In the genomic region with DNA sequence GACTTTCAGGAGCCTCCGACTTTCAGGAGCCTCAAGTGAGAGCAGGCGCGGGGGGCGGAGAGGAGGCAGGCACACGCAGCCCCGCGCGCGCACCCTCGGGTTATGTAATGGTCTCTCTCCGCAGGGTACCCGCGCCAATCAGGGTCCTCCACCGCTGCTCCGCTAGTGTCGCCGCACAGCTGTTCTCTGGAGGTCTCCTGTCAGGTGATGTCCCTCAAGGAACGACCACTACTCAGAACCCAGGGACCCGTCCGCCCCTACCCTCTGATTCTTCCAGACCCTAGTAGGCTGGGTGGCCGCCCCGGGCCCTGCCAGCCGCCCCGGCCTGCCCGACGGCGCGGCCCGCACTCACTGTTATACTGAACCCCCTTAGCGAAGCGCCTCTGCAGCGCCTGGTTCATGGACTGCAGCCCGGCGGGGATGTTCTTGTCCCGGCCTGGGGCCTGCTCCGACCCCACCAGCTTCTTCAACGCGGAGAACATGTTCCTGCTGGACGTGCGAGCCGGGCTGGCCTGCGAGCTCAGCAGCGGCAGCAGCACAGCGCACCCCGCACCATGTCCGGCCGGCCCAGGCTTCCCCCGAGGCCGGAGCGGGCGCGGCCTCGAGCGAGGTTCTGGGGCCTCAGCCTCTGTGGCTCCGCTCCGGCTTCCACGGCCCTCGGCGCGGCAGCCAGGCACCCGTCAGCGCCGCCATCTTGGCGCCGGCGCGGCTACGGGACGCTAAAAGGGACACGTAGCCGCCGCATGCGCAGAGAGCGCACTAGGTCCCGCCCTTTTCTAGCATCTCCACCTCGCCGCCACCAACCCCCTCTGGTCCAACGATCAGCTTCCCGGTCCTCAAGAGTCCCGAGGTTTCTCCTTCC, we compare ENCODE assay signal across 8 mouse cellular contexts. TPM values are rescaled to one million over a fixed set of nuclear protein-coding genes. Genes with fewer than 3 reads are reported as not detected.
A peak's percentile ranks its signal among the peaks of the same experiment; 100 is the strongest.
DNase-seq lines count a peak whose midpoint lies in the region; ATAC-seq and TF ChIP-seq lines count a peak whose summit lies in the region.

Gene Rabl6, minus strand, starts transcription at position 761 of the 862 bp plus-strand sequence.

- H3K4me2 ChIP-seq in CH12.LX (ENCODE audit: insufficient read depth, low read depth, poor library complexity, severe bottlenecking): peak within 1 kb of the TSS; percentile 86
- peak within 1 kb of the TSS; percentile 73 for H3K4me2 ChIP-seq in forebrain, embryonic 12.5 days
- H3K4me2 ChIP-seq in heart, postnatal 0 days (ENCODE audit: low read depth, low read length): peak within 1 kb of the TSS; percentile 90
- H3K4me2 ChIP-seq in liver, embryonic 16.5 days (ENCODE audit: low read depth, low read length): peak within 1 kb of the TSS; percentile 78
- peak within 1 kb of the TSS; percentile 67 for H3K4me2 ChIP-seq in neural tube, embryonic 13.5 days

- peak within 1 kb of the TSS; percentile 77 to 99 (median 83) for H3K4me3 ChIP-seq in CH12.LX (replicated peaks in 1 of 3; ENCODE audit: low read depth in 2 of 3, low read length in 2 of 3, poor library complexity in 1 of 3)
- peak within 1 kb of the TSS; percentile 98 for H3K4me3 ChIP-seq in forebrain, embryonic 12.5 days (replicated peaks)
- peak within 1 kb of the TSS; percentile 93 for H3K4me3 ChIP-seq in heart, postnatal 0 days (ENCODE audit: low read depth, low read length)
- H3K4me3 ChIP-seq in liver, embryonic 16.5 days (ENCODE audit: low read depth, low read length): peak within 1 kb of the TSS; percentile 85
- H3K4me3 ChIP-seq in neural tube, embryonic 13.5 days: peak within 1 kb of the TSS; percentile 74
- H3K4me3 ChIP-seq in testis, adult 2 months (ENCODE audit: control insufficient read depth, low read depth, low read length): peak within 1 kb of the TSS; percentile 96

- WGBS in forebrain, embryonic 12.5 days: under 1% methylated on average over 80 of the region's 80 CpGs
- under 1% methylated on average over 74 of the region's 80 CpGs for WGBS in heart, postnatal 0 days
- WGBS in liver, embryonic 16.5 days (ENCODE audit: insufficient replicate concordance): under 1% methylated on average over 75 of the region's 80 CpGs
- WGBS in neural tube, embryonic 13.5 days: under 1% methylated on average over 75 of the region's 80 CpGs

- peak within 1 kb of the TSS; percentile 65 for H3K9ac ChIP-seq in CH12.LX (ENCODE audit: insufficient read depth, low read depth)
- H3K9ac ChIP-seq in forebrain, embryonic 12.5 days: peak within 1 kb of the TSS; percentile 95
- H3K9ac ChIP-seq in heart, postnatal 0 days (replicated peaks; ENCODE audit: low read depth, low read length): peak within 1 kb of the TSS; percentile 87
- peak within 1 kb of the TSS; percentile 90 for H3K9ac ChIP-seq in liver, embryonic 16.5 days (ENCODE audit: low read depth, low read length)
- peak within 1 kb of the TSS; percentile 98 for H3K9ac ChIP-seq in neural tube, embryonic 13.5 days

- no peaks in the 10 kb centered on the region for H3K9me3 ChIP-seq in CH12.LX (replicated peaks; ENCODE audit: low read length)
- H3K9me3 ChIP-seq in forebrain, embryonic 12.5 days: no peaks in the 10 kb centered on the region
- H3K9me3 ChIP-seq in heart, postnatal 0 days (replicated peaks; ENCODE audit: control insufficient read depth, low read length): no peaks in the 10 kb centered on the region
- no peaks in the 10 kb centered on the region for H3K9me3 ChIP-seq in liver, embryonic 16.5 days (replicated peaks; ENCODE audit: control insufficient read depth, low read length)
- no peaks in the 10 kb centered on the region for H3K9me3 ChIP-seq in neural tube, embryonic 13.5 days

- peaks cover 17% of the 10 kb centered on the region for H3K79me2 ChIP-seq in CH12.LX (replicated peaks; ENCODE audit: control insufficient read depth, extremely low read depth, insufficient read depth, poor library complexity, severe bottlenecking)

- in situ Hi-C loops in CH12.LX (cut with MboI; ENCODE audit: low pct_ligation_motif_present, low pct_unique_long_range_greater_than_20kb, low sequenced_read_pairs): no loop called here

- dilution Hi-C loops in CH12.LX (cut with MboI; ENCODE audit: extremely low pct_ligation_motif_present, extremely low pct_unique_long_range_greater_than_20kb, low sequenced_read_pairs): no loop called here

- TF ChIP-seq RAD21 in CH12.LX (IDR thresholded peaks at IDR 0.05; ENCODE audit: low read depth, low read length): no peak

- no peaks in the 10 kb centered on the region for H3K27me3 ChIP-seq in CH12.LX (replicated peaks)
- 0 out of 2 replicates have a peak, but pooled peaks cover 15% of the 10 kb centered on the region for H3K27me3 ChIP-seq in forebrain, embryonic 12.5 days
- H3K27me3 ChIP-seq in heart, postnatal 0 days (ENCODE audit: control insufficient read depth, insufficient read depth, low read length): no peaks in the 10 kb centered on the region
- no peaks in the 10 kb centered on the region for H3K27me3 ChIP-seq in liver, embryonic 16.5 days (ENCODE audit: control insufficient read depth, insufficient read depth, low read depth, low read length)
- peaks cover 21% of the 10 kb centered on the region; the same call in 1 of the 2 replicates for H3K27me3 ChIP-seq in neural tube, embryonic 13.5 days
- no peaks in the 10 kb centered on the region for H3K27me3 ChIP-seq in testis, adult 2 months (ENCODE audit: control insufficient read depth, insufficient read depth, low read length)

- no peak for TF ChIP-seq EP300 in CH12.LX (IDR thresholded peaks at IDR 0.05; ENCODE audit: low read length)
- no peak for TF ChIP-seq EP300 in heart, postnatal 0 days (IDR thresholded peaks at IDR 0.05; ENCODE audit: low read depth)

- peaks cover 5 to 21% of the 10 kb centered on the region in 2 experiments for H3K4me1 ChIP-seq in CH12.LX (ENCODE audit: control insufficient read depth in 1 of 2, insufficient read depth in 2 of 2)
- peaks cover 20% of the 10 kb centered on the region for H3K4me1 ChIP-seq in forebrain, embryonic 12.5 days
- peaks cover 12% of the 10 kb centered on the region for H3K4me1 ChIP-seq in heart, postnatal 0 days (ENCODE audit: control insufficient read depth, insufficient read depth)
- peaks cover 21% of the 10 kb centered on the region for H3K4me1 ChIP-seq in liver, embryonic 16.5 days (ENCODE audit: control insufficient read depth, low read depth, low read length)
- peaks cover 26% of the 10 kb centered on the region for H3K4me1 ChIP-seq in neural tube, embryonic 13.5 days (replicated peaks)
- H3K4me1 ChIP-seq in testis, adult 2 months (ENCODE audit: control insufficient read depth, insufficient read depth, low read length): no peaks in the 10 kb centered on the region; the same call in none of the 2 replicates

- no peak for TF ChIP-seq CTCF in CH12.LX (conservative IDR thresholded peaks at IDR 0.05 in 1 of 2, IDR thresholded peaks at IDR 0.05 in 1 of 2; ENCODE audit: low read depth in 2 of 2, low read length in 2 of 2)
- no peak for TF ChIP-seq CTCF in heart, postnatal 0 days (IDR thresholded peaks at IDR 0.05; ENCODE audit: low read depth)
- no peak for TF ChIP-seq CTCF in testis, adult 2 months (IDR thresholded peaks at IDR 0.05; ENCODE audit: control insufficient read depth, insufficient read depth, insufficient replicate concordance, low read depth, low read length)

- no peak within 1 kb of the TSS; the same call in 1 of the 2 replicates for H3K27ac ChIP-seq in CH12.LX (ENCODE audit: insufficient read depth, low read depth)
- peak within 1 kb of the TSS; percentile 91 for H3K27ac ChIP-seq in forebrain, embryonic 12.5 days
- peak within 1 kb of the TSS; percentile 86 for H3K27ac ChIP-seq in heart, postnatal 0 days (ENCODE audit: low read depth)
- H3K27ac ChIP-seq in liver, embryonic 16.5 days (ENCODE audit: low read length): peak within 1 kb of the TSS; percentile 82
- peak within 1 kb of the TSS; percentile 94 for H3K27ac ChIP-seq in neural tube, embryonic 13.5 days (replicated peaks)
- H3K27ac ChIP-seq in testis, adult 2 months (ENCODE audit: control insufficient read depth, insufficient read depth, low read depth, low read length): peak within 1 kb of the TSS; percentile 93

- H3K36me3 ChIP-seq in CH12.LX (replicated peaks in 1 of 2; ENCODE audit: control insufficient read depth in 1 of 2, insufficient read depth in 1 of 2, low read length in 1 of 2): peaks cover under 1 to 24% of the 10 kb centered on the region in 2 experiments
- peaks cover 2% of the 10 kb centered on the region; the same call in 1 of the 2 replicates for H3K36me3 ChIP-seq in forebrain, embryonic 12.5 days (replicated peaks)
- H3K36me3 ChIP-seq in heart, postnatal 0 days (replicated peaks; ENCODE audit: control insufficient read depth, insufficient read depth, low read length): peaks cover 8% of the 10 kb centered on the region; the same call in 1 of the 2 replicates
- no peaks in the 10 kb centered on the region for H3K36me3 ChIP-seq in liver, embryonic 16.5 days (ENCODE audit: control insufficient read depth, insufficient read depth)
- H3K36me3 ChIP-seq in neural tube, embryonic 13.5 days: no peaks in the 10 kb centered on the region
- no peaks in the 10 kb centered on the region; the same call in 1 of the 2 replicates for H3K36me3 ChIP-seq in testis, adult 2 months (ENCODE audit: control insufficient read depth, insufficient read depth, low read length)

- ATAC-seq in forebrain, embryonic 12.5 days (ENCODE audit: low FRiP score): peak; percentile 93
- peak; percentile 90 for ATAC-seq in heart, postnatal 0 days (ENCODE audit: insufficient read depth, low read depth)
- ATAC-seq in liver, embryonic 16.5 days (ENCODE audit: low read depth): peak; percentile 88
- peak; percentile 92 for ATAC-seq in neural tube, embryonic 13.5 days (ENCODE audit: low read depth)

- DNase-seq in CH12.LX (ENCODE audit: extremely low read depth): peak; percentile 86
- peak; percentile 77 for DNase-seq in c-Kit-positive CD71-positive TER-119-negative erythroid progenitor cells, embryonic 14.5 days (ENCODE audit: low read depth)
- DNase-seq in heart, postnatal 0 days (ENCODE audit: low spot score): peak; percentile 78
- DNase-seq in kidney, postnatal 4 days: peak; percentile 91 to 95

- TF ChIP-seq POLR2A in CH12.LX (IDR thresholded peaks at IDR 0.05; ENCODE audit: low read depth, low read length): peak; percentile 91
- TF ChIP-seq POLR2A in testis, adult 2 months (IDR thresholded peaks at IDR 0.05; ENCODE audit: control insufficient read depth, low read depth, low read length): peak; percentile 97

TF ChIP-seq in CH12.LX, 34 proteins besides CTCF, POLR2A, EP300 and RAD21 (continues in another document):
- TF ChIP-seq ELF1 (IDR thresholded peaks at IDR 0.05; ENCODE audit: low read depth, low read length): peak; percentile 50; the same call in 1 of the 2 replicates

RNA-seq across cellular contexts. Expression of gene Rabl6, which starts in this region (rescaled TPM):
- total RNA-seq in CH12.LX (2012; rRNA removed) (52.0 and 55.7 TPM in 2 replicates), CH12.LX (2014; rRNA removed) (32.2 and 34.6 TPM in 2 replicates)
- polyA plus RNA-seq in CH12.LX (2012; ENCODE audit: insufficient read length, low read depth): 62.0 and 72.9 TPM in 2 replicates
- polyA plus RNA-seq in forebrain, embryonic 12.5 days (2016; fragmentation: Nextera tagmentation; extraction: Ambion mirVana): 76.6 and 76.8 TPM in 2 replicates
- 52.1 and 89.9 TPM in 2 replicates for total RNA-seq in heart, postnatal 0 days (2014; rRNA removed; ENCODE audit: low replicate concordance)
- polyA plus RNA-seq in heart, postnatal 0 days (2015; fragmentation: Nextera tagmentation; extraction: Ambion mirVana): 28.7 and 30.7 TPM in 2 replicates
- polyA plus RNA-seq in liver, embryonic 16.5 days (2015; fragmentation: Nextera tagmentation; extraction: Ambion mirVana): 17.5 and 19.9 TPM in 2 replicates
- 65.7 and 74.3 TPM in 2 replicates for polyA plus RNA-seq in neural tube, embryonic 13.5 days (2015; fragmentation: Nextera tagmentation; extraction: Ambion mirVana)
- 40.9 and 46.2 TPM in 2 replicates for polyA plus RNA-seq in testis, adult 2 months (2012; rRNA removed)
